Mouse (Mus musculus): ENCODE measurements around the gene Flot2. TPM values are rescaled to one million over a fixed set of nuclear protein-coding genes. Genes with fewer than 3 reads are reported as not detected.
"Not testable (repeated sequence)": the region's sequence is repeated elsewhere in the genome, so short reads cannot be mapped to it uniquely, and the experiment has no call there.

The Flot2 gene
- total and polyA plus RNA-seq, 2 experiments from 2014 or later, result 77.9 to 95.0 TPM

GRCm38 (mm10) chr11:78032809-78033195 is 4.9 kb upstream of the Flot2 start:
- Histone ChIP-seq H3K4me2 (ENCODE audit: low read depth, low read length) (peak overlapping the region; percentile 97), H3K27ac (ENCODE audit: low read depth) (no peak overlapping the region; the same call in 1 of the 2 replicates), H3K27me3 (ENCODE audit: control insufficient read depth, insufficient read depth, low read length) (no peaks in the 10 kb centered on the region), H3K9me3 (replicated peaks; ENCODE audit: control insufficient read depth, low read length) (no peaks in the 10 kb centered on the region), H3K4me3 (ENCODE audit: low read depth, low read length) (peak overlapping the region; percentile 68), H3K9ac (replicated peaks; ENCODE audit: low read depth, low read length) (peak overlapping the region; percentile 66), H3K36me3 (replicated peaks; ENCODE audit: control insufficient read depth, insufficient read depth, low read length) (peaks cover 28% of the 10 kb centered on the region), H3K4me1 (ENCODE audit: control insufficient read depth, insufficient read depth) (peaks cover 13% of the 10 kb centered on the region)
- TF ChIP-seq EP300 (IDR thresholded peaks at IDR 0.05; ENCODE audit: low read depth) (no peak), CTCF (IDR thresholded peaks at IDR 0.05; ENCODE audit: low read depth) (no peak)
- ATAC-seq (ENCODE audit: insufficient read depth, low read depth) (no peak), DNase-seq (ENCODE audit: low spot score) (no peak)
- 9% methylated on average over 5 of the region's 5 CpGs for WGBS

GRCm38 (mm10) chr11:78033931-78034617 is 3.7 kb upstream of the Flot2 start:
- TF ChIP-seq EP300 (IDR thresholded peaks at IDR 0.05; ENCODE audit: low read depth) (no peak), CTCF (IDR thresholded peaks at IDR 0.05; ENCODE audit: low read depth) (no peak)
- Histone ChIP-seq H3K27me3 (ENCODE audit: control insufficient read depth, insufficient read depth, low read length) (no peaks in the 10 kb centered on the region), H3K4me3 (ENCODE audit: low read depth, low read length) (no peak overlapping the region), H3K27ac (ENCODE audit: low read depth) (no peak overlapping the region), H3K36me3 (replicated peaks; ENCODE audit: control insufficient read depth, insufficient read depth, low read length) (peaks cover 15% of the 10 kb centered on the region), H3K4me1 (ENCODE audit: control insufficient read depth, insufficient read depth) (peaks cover 13% of the 10 kb centered on the region), H3K9ac (replicated peaks; ENCODE audit: low read depth, low read length) (no peak overlapping the region), H3K9me3 (replicated peaks; ENCODE audit: control insufficient read depth, low read length) (no peaks in the 10 kb centered on the region), H3K4me2 (ENCODE audit: low read depth, low read length) (no peak overlapping the region)
- 91% methylated on average over 23 of the region's 23 CpGs for WGBS
- DNase-seq (ENCODE audit: low spot score), result no peak
- ATAC-seq (ENCODE audit: insufficient read depth, low read depth), result no peak

GRCm38 (mm10) chr11:78036791-78037190 is 940 bp upstream of the Flot2 start:
- TF ChIP-seq CTCF (IDR thresholded peaks at IDR 0.05; ENCODE audit: low read depth) (no peak), EP300 (IDR thresholded peaks at IDR 0.05; ENCODE audit: low read depth) (no peak)
- no peak for DNase-seq (ENCODE audit: low spot score)
- H3K27ac ChIP-seq (ENCODE audit: low read depth), result no peak overlapping the region
- H3K9me3 ChIP-seq (replicated peaks; ENCODE audit: control insufficient read depth, low read length), result no peaks in the 10 kb centered on the region
- H3K4me2 ChIP-seq (ENCODE audit: low read depth, low read length), result no peak overlapping the region
- H3K9ac ChIP-seq (replicated peaks; ENCODE audit: low read depth, low read length), result no peak overlapping the region
- peaks cover 7% of the 10 kb centered on the region for H3K4me1 ChIP-seq (ENCODE audit: control insufficient read depth, insufficient read depth)
- no peaks in the 10 kb centered on the region for H3K27me3 ChIP-seq (ENCODE audit: control insufficient read depth, insufficient read depth, low read length)
- no peak for ATAC-seq (ENCODE audit: insufficient read depth, low read depth)
- peaks cover 5% of the 10 kb centered on the region; the same call in 1 of the 2 replicates for H3K36me3 ChIP-seq (replicated peaks; ENCODE audit: control insufficient read depth, insufficient read depth, low read length)
- H3K4me3 ChIP-seq (ENCODE audit: low read depth, low read length), result no peak overlapping the region
- WGBS, result 80% methylated on average over 10 of the region's 10 CpGs

- Histone ChIP-seq H3K36me3 (replicated peaks; ENCODE audit: control insufficient read depth, insufficient read depth, low read length) (0 out of 2 replicates have a peak, but pooled peaks cover 4% of the 10 kb centered on the region), H3K9ac (replicated peaks; ENCODE audit: low read depth, low read length) (no peak overlapping the region), H3K27me3 (ENCODE audit: control insufficient read depth, insufficient read depth, low read length) (no peaks in the 10 kb centered on the region), H3K4me1 (ENCODE audit: control insufficient read depth, insufficient read depth) (no peaks in the 10 kb centered on the region), H3K27ac (ENCODE audit: low read depth) (no peak overlapping the region), H3K4me3 (ENCODE audit: low read depth, low read length) (no peak overlapping the region), H3K9me3 (replicated peaks; ENCODE audit: control insufficient read depth, low read length) (no peaks in the 10 kb centered on the region), H3K4me2 (ENCODE audit: low read depth, low read length) (no peak overlapping the region)
- 82% methylated on average over 2 of the region's 2 CpGs for WGBS
- DNase-seq (ENCODE audit: low spot score) (no peak), ATAC-seq (ENCODE audit: insufficient read depth, low read depth) (no peak)
- TF ChIP-seq EP300 (IDR thresholded peaks at IDR 0.05; ENCODE audit: low read depth) (no peak), CTCF (IDR thresholded peaks at IDR 0.05; ENCODE audit: low read depth) (no peak; the same call in 1 of the 2 replicates)
Observed at GRCm38 (mm10) chr11:78040878-78041277, 3.1 kb downstream of the Flot2 start.

GRCm38 (mm10) chr11:78042290-78042870 is 4.6 kb downstream of the Flot2 start:
- H3K4me1 ChIP-seq (ENCODE audit: control insufficient read depth, insufficient read depth), result not testable (repeated sequence)
- 89% methylated on average over 4 of the region's 4 CpGs for WGBS

More at GRCm38 (mm10) chr11:78042290-78042870, 4.6 kb downstream of the Flot2 start:
- H3K27ac ChIP-seq (ENCODE audit: low read depth); H3K9me3 ChIP-seq (replicated peaks; ENCODE audit: control insufficient read depth, low read length); ATAC-seq (ENCODE audit: insufficient read depth, low read depth); H3K27me3 ChIP-seq (ENCODE audit: control insufficient read depth, insufficient read depth, low read length); DNase-seq (ENCODE audit: low spot score); H3K36me3 ChIP-seq (replicated peaks; ENCODE audit: control insufficient read depth, insufficient read depth, low read length); H3K4me2 ChIP-seq (ENCODE audit: low read depth, low read length); H3K9ac ChIP-seq (replicated peaks; ENCODE audit: low read depth, low read length); H3K4me3 ChIP-seq (ENCODE audit: low read depth, low read length): not testable (repeated sequence)

Measured in heart, postnatal 0 days (tissue).